11 mouse cellular contexts compared by ENCODE assay signal in genomic region chr10:120417488-120418118, GRCm38 (mm10). TPM values are rescaled to one million over a fixed set of nuclear protein-coding genes. Genes with fewer than 3 reads are reported as not detected.
DNase-seq lines count a peak whose midpoint lies in the region; ATAC-seq lines count a peak whose summit lies in the region.
"Had no signal": no experiment of that assay in that cellular context is flagged by ENCODE, and none has a peak within 500 bp of the region (broad histone marks: within the 10 kb centered on the region; RNA-seq: fewer than 3 reads in every experiment).

No protein-coding gene starts in this region.

- no peaks in the 10 kb centered on the region for H3K36me3 ChIP-seq in heart, embryonic 16.5 days (ENCODE audit: control insufficient read depth, insufficient read depth)
- no peaks in the 10 kb centered on the region for H3K36me3 ChIP-seq in hindbrain, embryonic 13.5 days
- H3K36me3 ChIP-seq in limb, embryonic 13.5 days, result peaks cover 31% of the 10 kb centered on the region

- no peak overlapping the region for H3K27ac ChIP-seq in heart, embryonic 16.5 days (ENCODE audit: low read length)
- H3K27ac ChIP-seq in hindbrain, embryonic 13.5 days, result peak overlapping the region; percentile 58
- H3K27ac ChIP-seq in limb, embryonic 13.5 days, result peak overlapping the region; percentile 86
- H3K27ac ChIP-seq: macrophage had no signal

- H3K9me3 ChIP-seq in heart, embryonic 16.5 days (replicated peaks; ENCODE audit: control insufficient read depth, low read length), result no peaks in the 10 kb centered on the region
- H3K9me3 ChIP-seq in hindbrain, embryonic 13.5 days, result no peaks in the 10 kb centered on the region
- H3K9me3 ChIP-seq in limb, embryonic 13.5 days, result no peaks in the 10 kb centered on the region

- H3K9ac ChIP-seq in heart, embryonic 16.5 days (ENCODE audit: low read length), result peak overlapping the region; percentile 34; the same call in 1 of the 2 replicates
- H3K9ac ChIP-seq in hindbrain, embryonic 13.5 days, result no peak overlapping the region; the same call in 1 of the 2 replicates
- H3K9ac ChIP-seq in limb, embryonic 13.5 days, result no peak overlapping the region

- no peak overlapping the region for H3K4me3 ChIP-seq in heart, embryonic 16.5 days (ENCODE audit: low read length)
- H3K4me3 ChIP-seq in hindbrain, embryonic 13.5 days, result no peak overlapping the region
- no peak overlapping the region for H3K4me3 ChIP-seq in limb, embryonic 13.5 days

- 25% methylated on average over 7 of the region's 7 CpGs for WGBS in heart, embryonic 16.5 days
- 4% methylated on average over 7 of the region's 7 CpGs for WGBS in hindbrain, embryonic 13.5 days
- WGBS in limb, embryonic 13.5 days, result 4% methylated on average over 7 of the region's 7 CpGs

- ATAC-seq in heart, embryonic 16.5 days (replicated peaks; ENCODE audit: extremely low read depth, insufficient read depth, low FRiP score), result no peak
- peak; percentile 66; the same call in 1 of the 2 replicates for ATAC-seq in hindbrain, embryonic 13.5 days (ENCODE audit: low FRiP score)
- ATAC-seq in limb, embryonic 13.5 days (ENCODE audit: low FRiP score, low read depth), result peak; percentile 21; the same call in 1 of the 2 replicates

- peak overlapping the region; percentile 18; the same call in 1 of the 2 replicates for H3K4me2 ChIP-seq in heart, embryonic 16.5 days (ENCODE audit: low read depth, low read length)
- H3K4me2 ChIP-seq in hindbrain, embryonic 13.5 days, result peak overlapping the region; percentile 22
- H3K4me2 ChIP-seq in limb, embryonic 13.5 days (replicated peaks), result peak overlapping the region; percentile 42

- H3K27me3 ChIP-seq in heart, embryonic 16.5 days (ENCODE audit: control insufficient read depth, insufficient read depth, low read length), result no peaks in the 10 kb centered on the region
- no peaks in the 10 kb centered on the region for H3K27me3 ChIP-seq in hindbrain, embryonic 13.5 days
- no peaks in the 10 kb centered on the region for H3K27me3 ChIP-seq in limb, embryonic 13.5 days

- H3K4me1 ChIP-seq in heart, embryonic 16.5 days (ENCODE audit: control insufficient read depth, insufficient read depth, low read length), result peaks cover 31% of the 10 kb centered on the region
- peaks cover 47% of the 10 kb centered on the region for H3K4me1 ChIP-seq in hindbrain, embryonic 13.5 days (replicated peaks)
- peaks cover 73% of the 10 kb centered on the region for H3K4me1 ChIP-seq in limb, embryonic 13.5 days

- DNase-seq in heart, postnatal 4 days, result no peak
- peak; percentile 61 for DNase-seq in retina, embryonic 14.5 days (ENCODE audit: low spot score)
- no peak for DNase-seq in urinary bladder, postnatal 14 days (ENCODE audit: low spot score)
- no peak for DNase-seq in thymus, postnatal 10 days (ENCODE audit: low spot score in 2 of 2)
- DNase-seq in right cerebral cortex, postnatal 36 days (ENCODE audit: low spot score in 2 of 2), result no peak
- DNase-seq: cerebellum, postnatal 36 days; thymus, postnatal 14 days had no signal

RNA-seq across cellular contexts. Expression of gene Hmga2, which starts 58.7 kb away (rescaled TPM):
- polyA plus RNA-seq in heart, embryonic 16.5 days (2015; fragmentation: Nextera tagmentation; extraction: Ambion mirVana), result 1.8 and 2.2 TPM in 2 replicates
- total RNA-seq in heart, postnatal 4 days (2021), result 1 to 10 TPM in 1 of 2 experiments, under 1 TPM in 1; 0.91 to 1.6 TPM
- 4.3 and 5.1 TPM in 2 replicates for polyA plus RNA-seq in hindbrain, embryonic 13.5 days (2015; fragmentation: Nextera tagmentation; extraction: Ambion mirVana)
- 88.7 and 108 TPM in 2 replicates for polyA plus RNA-seq in limb, embryonic 13.5 days (2015; fragmentation: Nextera tagmentation; extraction: Ambion mirVana)

Comparison
In these comparisons a context has a peak if more than half of its experiments do, and no peak if none do; other contexts are left out.
1. RNA of gene Hmga2, which starts 58.7 kb away (polyA plus RNA-seq): 88.7 to 108 TPM in limb, embryonic 13.5 days; 4.3 to 5.1 TPM in hindbrain, embryonic 13.5 days and 1.8 to 2.2 TPM in heart, embryonic 16.5 days; every median in the first group is over 10 times any median in the second.
2. Peak in every context shown above with its lines, with median percentiles within 50 percentile points of each other: H3K4me2 ChIP-seq.